Mouse (Mus musculus): ENCODE results near the gene Polr2a. TPM values are rescaled to one million over a fixed set of nuclear protein-coding genes. Genes with fewer than 3 reads are reported as not detected.
"Not testable (repeated sequence)": the region's sequence is repeated elsewhere in the genome, so short reads cannot be mapped to it uniquely, and the experiment has no call there.

Polr2a gene
- polyA plus RNA-seq, 1 experiment from 2014 or later, result 31.2 TPM

- Histone ChIP-seq H3K4me1 (peaks cover 31% of the 10 kb centered on the region), H3K9me3 (no peaks in the 10 kb centered on the region), H3K27ac (peak overlapping the region; percentile 97; the same call in 1 of the 2 replicates), H3K36me3 (no peaks in the 10 kb centered on the region), H3K4me3 (no peak overlapping the region), H3K9ac (no peak overlapping the region; the same call in 1 of the 2 replicates), H3K27me3 (replicated peaks) (no peaks in the 10 kb centered on the region), H3K4me2 (replicated peaks) (no peak overlapping the region)
- 94% methylated on average over 7 of the region's 7 CpGs for WGBS
- no peak for ATAC-seq (ENCODE audit: low FRiP score, low read depth)
These were observed 2.4 kb upstream of the Polr2a start for GRCm38 (mm10) chr11:69760901-69761200.

GRCm38 (mm10) chr11:69760160-69760900 is 1.9 kb upstream of the Polr2a start:
- no peaks in the 10 kb centered on the region for H3K36me3 ChIP-seq
- no peak overlapping the region for H3K4me3 ChIP-seq
- no peaks in the 10 kb centered on the region for H3K9me3 ChIP-seq
- H3K9ac ChIP-seq, result peak overlapping the region; percentile 84; the same call in 1 of the 2 replicates
- peak overlapping the region; percentile 74 for H3K4me2 ChIP-seq (replicated peaks)
- no peak for ATAC-seq (ENCODE audit: low FRiP score, low read depth)
- peak overlapping the region; percentile 97 for H3K27ac ChIP-seq
- H3K4me1 ChIP-seq, result peaks cover 36% of the 10 kb centered on the region
- WGBS, result 82% methylated on average over 14 of the region's 14 CpGs
- no peaks in the 10 kb centered on the region for H3K27me3 ChIP-seq (replicated peaks)

- H3K9me3 ChIP-seq, result no peaks in the 10 kb centered on the region
- H3K9ac ChIP-seq, result peak overlapping the region; percentile 84
- WGBS, result under 1% methylated on average over 37 of the region's 37 CpGs
- peak; percentile 91 for ATAC-seq (ENCODE audit: low FRiP score, low read depth)
- H3K4me3 ChIP-seq, result peak overlapping the region; percentile 55
- H3K27ac ChIP-seq, result peak overlapping the region; percentile 97
- H3K27me3 ChIP-seq (replicated peaks), result no peaks in the 10 kb centered on the region
- H3K36me3 ChIP-seq, result no peaks in the 10 kb centered on the region
- H3K4me1 ChIP-seq, result peaks cover 45% of the 10 kb centered on the region
- H3K4me2 ChIP-seq (replicated peaks), result peak overlapping the region; percentile 74
These were observed 709 bp upstream of the Polr2a start for GRCm38 (mm10) chr11:69758971-69759721.

GRCm38 (mm10) chr11:69758090-69758456 is 364 bp downstream of the Polr2a start:
- no peaks in the 10 kb centered on the region for H3K27me3 ChIP-seq (replicated peaks)
- H3K9me3 ChIP-seq, result no peaks in the 10 kb centered on the region
- peaks cover 47% of the 10 kb centered on the region for H3K4me1 ChIP-seq
- H3K36me3 ChIP-seq, result no peaks in the 10 kb centered on the region
- under 1% methylated on average over 26 of the region's 26 CpGs for WGBS
- peak; percentile 85 for ATAC-seq (ENCODE audit: low FRiP score, low read depth)
- H3K4me3 ChIP-seq, result peak overlapping the region; percentile 55
- peak overlapping the region; percentile 84 for H3K9ac ChIP-seq
- H3K27ac ChIP-seq, result peak overlapping the region; percentile 97
- H3K4me2 ChIP-seq (replicated peaks), result peak overlapping the region; percentile 74

- Histone ChIP-seq H3K9ac (peak overlapping the region; percentile 84), H3K27me3 (replicated peaks) (no peaks in the 10 kb centered on the region), H3K36me3 (no peaks in the 10 kb centered on the region), H3K9me3 (no peaks in the 10 kb centered on the region), H3K4me2 (replicated peaks) (peak overlapping the region; percentile 74), H3K4me1 (peaks cover 49% of the 10 kb centered on the region), H3K27ac (0 out of 2 replicates have a peak overlapping the region, but pooled peaks have one; percentile 97), H3K4me3 (peak overlapping the region; percentile 55)
- no peak for ATAC-seq (ENCODE audit: low FRiP score, low read depth)
- WGBS, result 45% methylated on average over 9 of the region's 9 CpGs
These were observed 941 bp downstream of the Polr2a start for GRCm38 (mm10) chr11:69757303-69758089.

GRCm38 (mm10) chr11:69754701-69755100 is 3.7 kb downstream of the Polr2a start:
- no peaks in the 10 kb centered on the region for H3K9me3 ChIP-seq
- H3K9ac ChIP-seq, result no peak overlapping the region
- ATAC-seq (ENCODE audit: low FRiP score, low read depth), result no peak
- 63% methylated on average over 3 of the region's 3 CpGs for WGBS
- peak overlapping the region; percentile 74 for H3K4me2 ChIP-seq (replicated peaks)
- no peak overlapping the region for H3K4me3 ChIP-seq
- no peaks in the 10 kb centered on the region for H3K27me3 ChIP-seq (replicated peaks)
- H3K27ac ChIP-seq, result no peak overlapping the region
- H3K4me1 ChIP-seq, result peaks cover 36% of the 10 kb centered on the region
- no peaks in the 10 kb centered on the region for H3K36me3 ChIP-seq

GRCm38 (mm10) chr11:69754233-69754632 is 4.2 kb downstream of the Polr2a start:
- ATAC-seq (ENCODE audit: low FRiP score, low read depth), result no peak
- H3K27me3 ChIP-seq (replicated peaks), result no peaks in the 10 kb centered on the region
- peak overlapping the region; percentile 74; the same call in 1 of the 2 replicates for H3K4me2 ChIP-seq (replicated peaks)
- H3K9ac ChIP-seq, result no peak overlapping the region
- no peak overlapping the region for H3K4me3 ChIP-seq
- 93% methylated on average over 5 of the region's 5 CpGs for WGBS
- no peaks in the 10 kb centered on the region for H3K36me3 ChIP-seq
- H3K27ac ChIP-seq, result no peak overlapping the region
- H3K9me3 ChIP-seq, result no peaks in the 10 kb centered on the region
- H3K4me1 ChIP-seq, result peaks cover 35% of the 10 kb centered on the region

- Histone ChIP-seq H3K9ac (0 out of 2 replicates have a peak overlapping the region, but pooled peaks have one; percentile 21), H3K4me1 (peaks cover 35% of the 10 kb centered on the region)
- no peak for ATAC-seq (ENCODE audit: low FRiP score, low read depth)
These were observed 5.8 kb downstream of the Polr2a start for GRCm38 (mm10) chr11:69752686-69753085.

GRCm38 (mm10) chr11:69751635-69752034 is 6.8 kb downstream of the Polr2a start:
- H3K36me3 ChIP-seq, result peaks cover 13% of the 10 kb centered on the region
- H3K27me3 ChIP-seq (replicated peaks), result no peaks in the 10 kb centered on the region
- no peak overlapping the region for H3K4me3 ChIP-seq
- WGBS, result 89% methylated on average over 3 of the region's 3 CpGs
- no peaks in the 10 kb centered on the region for H3K9me3 ChIP-seq
- no peak for ATAC-seq (ENCODE audit: low FRiP score, low read depth)
- no peak overlapping the region for H3K27ac ChIP-seq
- H3K4me2 ChIP-seq (replicated peaks), result no peak overlapping the region
- peaks cover 25% of the 10 kb centered on the region for H3K4me1 ChIP-seq
- H3K9ac ChIP-seq, result no peak overlapping the region

More at GRCm38 (mm10) chr11:69752686-69753085, 5.8 kb downstream of the Polr2a start:
- no peaks in the 10 kb centered on the region for H3K27me3 ChIP-seq (replicated peaks)
- H3K4me3 ChIP-seq, result no peak overlapping the region
- H3K9me3 ChIP-seq, result no peaks in the 10 kb centered on the region
- H3K4me2 ChIP-seq (replicated peaks), result no peak overlapping the region
- no peak overlapping the region for H3K27ac ChIP-seq
- peaks cover 4% of the 10 kb centered on the region for H3K36me3 ChIP-seq

GRCm38 (mm10) chr11:69731408-69731807 is 27.0 kb downstream of the Polr2a start:
- not testable (repeated sequence) for H3K4me2 ChIP-seq (replicated peaks); H3K9me3 ChIP-seq; H3K4me1 ChIP-seq; ATAC-seq (ENCODE audit: low FRiP score, low read depth); H3K27ac ChIP-seq; H3K9ac ChIP-seq; H3K4me3 ChIP-seq; H3K27me3 ChIP-seq (replicated peaks)
- 71% methylated on average over 3 of the region's 3 CpGs for WGBS
- peaks cover 31% of the 10 kb centered on the region for H3K36me3 ChIP-seq

- Histone ChIP-seq H3K36me3 (peaks cover 8% of the 10 kb centered on the region), H3K9me3 (no peaks in the 10 kb centered on the region), H3K4me2 (replicated peaks) (no peak overlapping the region), H3K27me3 (replicated peaks) (no peaks in the 10 kb centered on the region), H3K4me3 (no peak overlapping the region), H3K4me1 (no peaks in the 10 kb centered on the region), H3K27ac (no peak overlapping the region), H3K9ac (no peak overlapping the region)
- 15% methylated on average over 3 of the region's 3 CpGs for WGBS
- no peak for ATAC-seq (ENCODE audit: low FRiP score, low read depth)
These were observed 29.4 kb downstream of the Polr2a start for GRCm38 (mm10) chr11:69729063-69729462.

GRCm38 (mm10) chr11:69725951-69726350 is 32.5 kb downstream of the Polr2a start:
- no peak for ATAC-seq (ENCODE audit: low FRiP score, low read depth)
- Histone ChIP-seq H3K9me3 (no peaks in the 10 kb centered on the region), H3K4me2 (replicated peaks) (no peak overlapping the region), H3K27me3 (replicated peaks) (no peaks in the 10 kb centered on the region), H3K36me3 (no peaks in the 10 kb centered on the region), H3K9ac (no peak overlapping the region), H3K4me1 (no peaks in the 10 kb centered on the region), H3K27ac (no peak overlapping the region), H3K4me3 (no peak overlapping the region)
- WGBS, result 41% methylated on average over 5 of the region's 5 CpGs

Measured in neural tube, embryonic 12.5 days (tissue).